Mouse (Mus musculus): ENCODE results near the gene Hnrnpul2. TPM values are rescaled to one million over a fixed set of nuclear protein-coding genes. Genes with fewer than 3 reads are reported as not detected.

The Hnrnpul2 gene
- polyA plus RNA-seq, 1 experiment from 2014 or later: 4.1 TPM

GRCm38 (mm10) chr19:8798947-8799315, 20.9 kb upstream of the Hnrnpul2 start:
- H3K27me3 ChIP-seq (ENCODE audit: insufficient read depth, poor library complexity, severe bottlenecking): no peaks in the 10 kb centered on the region
- DNase-seq (ENCODE audit: low spot score): no peak
- peak overlapping the region; percentile 86; the same call in 1 of the 2 replicates for H3K4me3 ChIP-seq
- peaks cover 34% of the 10 kb centered on the region for H3K4me1 ChIP-seq (replicated peaks)
- peaks cover 34% of the 10 kb centered on the region for H3K36me3 ChIP-seq
- no peaks in the 10 kb centered on the region for H3K9me3 ChIP-seq
- H3K27ac ChIP-seq: peak overlapping the region; percentile 91; the same call in 1 of the 2 replicates

GRCm38 (mm10) chr19:8802130-8802821, 17.5 kb upstream of the Hnrnpul2 start, which contains the start of gene Zbtb3:
Gene Zbtb3, plus strand, starts transcription at chr19:8802555.
- Histone ChIP-seq H3K27me3 (ENCODE audit: insufficient read depth, poor library complexity, severe bottlenecking) (no peaks in the 10 kb centered on the region), H3K4me1 (replicated peaks) (peaks cover 32% of the 10 kb centered on the region), H3K4me3 (peak within 1 kb of the TSS; percentile 69), H3K9me3 (no peaks in the 10 kb centered on the region), H3K36me3 (peaks cover 41% of the 10 kb centered on the region), H3K27ac (peak within 1 kb of the TSS; percentile 94)
- WGBS: under 1% methylated on average over 30 of the region's 30 CpGs
- peak; percentile 96 for DNase-seq (ENCODE audit: low spot score)

DNA sequence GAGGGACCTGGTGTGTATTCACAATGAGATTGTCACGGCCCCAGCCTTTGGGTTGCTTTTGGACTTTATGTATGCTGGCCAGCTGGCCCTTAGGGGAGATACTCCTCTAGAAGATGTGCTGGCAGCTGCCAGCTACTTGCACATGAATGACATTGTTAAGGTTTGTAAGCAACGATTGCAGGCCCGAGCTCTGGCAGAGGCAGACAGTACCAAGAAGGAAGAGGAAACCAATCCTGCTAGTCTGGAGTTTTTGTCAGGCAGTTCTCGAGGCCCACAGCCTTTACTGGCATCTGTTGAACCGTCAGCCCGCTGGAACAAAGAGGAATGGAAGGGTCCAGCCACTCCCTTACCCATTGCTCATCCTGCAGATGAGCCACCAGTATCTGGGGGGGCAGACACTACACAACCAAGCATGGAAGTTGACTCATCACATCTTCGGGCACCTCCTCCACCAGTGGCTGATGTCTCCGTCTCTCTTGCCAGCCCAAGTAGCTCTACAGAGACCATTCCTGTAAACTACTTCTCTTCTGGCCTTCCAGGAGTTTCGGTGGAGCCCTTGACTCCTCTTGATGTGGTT, 16.5 kb upstream of the Hnrnpul2 start:
- no peaks in the 10 kb centered on the region for H3K27me3 ChIP-seq (ENCODE audit: insufficient read depth, poor library complexity, severe bottlenecking)
- peaks cover 52% of the 10 kb centered on the region for H3K36me3 ChIP-seq
- peaks cover 25% of the 10 kb centered on the region for H3K4me1 ChIP-seq (replicated peaks)
- no peak for DNase-seq (ENCODE audit: low spot score)
- H3K4me3 ChIP-seq: peak overlapping the region; percentile 69
- 91% methylated on average over 9 of the region's 9 CpGs for WGBS
- H3K27ac ChIP-seq: peak overlapping the region; percentile 94
- no peaks in the 10 kb centered on the region for H3K9me3 ChIP-seq

GRCm38 (mm10) chr19:8803879-8804660, 15.7 kb upstream of the Hnrnpul2 start:
- no peaks in the 10 kb centered on the region for H3K27me3 ChIP-seq (ENCODE audit: insufficient read depth, poor library complexity, severe bottlenecking)
- DNase-seq (ENCODE audit: low spot score): no peak
- 90% methylated on average over 11 of the region's 11 CpGs for WGBS
- H3K27ac ChIP-seq: no peak overlapping the region
- H3K9me3 ChIP-seq: no peaks in the 10 kb centered on the region
- H3K36me3 ChIP-seq: peaks cover 59% of the 10 kb centered on the region
- peaks cover 19% of the 10 kb centered on the region for H3K4me1 ChIP-seq (replicated peaks)
- 0 out of 2 replicates have a peak overlapping the region, but pooled peaks have one; percentile 69 for H3K4me3 ChIP-seq

- no peak overlapping the region for H3K27ac ChIP-seq
- 91% methylated on average over 5 of the region's 5 CpGs for WGBS
- H3K36me3 ChIP-seq: peaks cover 86% of the 10 kb centered on the region
These were observed 13.0 kb upstream of the Hnrnpul2 start for GRCm38 (mm10) chr19:8806810-8807209.

DNA sequence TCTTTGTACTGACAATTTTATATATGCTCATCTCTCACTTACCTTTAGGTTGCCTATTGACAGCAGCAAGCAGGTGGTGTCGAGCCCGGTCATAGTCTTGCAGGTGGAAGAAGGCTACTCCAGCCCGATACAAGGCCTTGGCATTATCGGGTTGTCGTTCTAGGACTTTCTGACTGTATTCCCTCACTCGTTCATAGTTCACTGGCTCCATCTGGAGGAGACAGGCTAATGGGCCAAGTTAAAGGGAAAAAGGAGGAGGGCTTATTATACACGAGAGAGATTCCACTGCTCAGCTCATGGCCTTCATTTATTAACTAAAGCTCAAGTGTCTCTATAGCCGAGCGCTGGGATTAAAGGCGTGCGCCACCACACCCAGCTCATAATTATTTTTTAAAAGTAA, 4.0 kb upstream of the Hnrnpul2 start:
- 90% methylated on average over 11 of the region's 11 CpGs for WGBS
- no peak for DNase-seq (ENCODE audit: low spot score)
- no peak overlapping the region for H3K27ac ChIP-seq
- no peak overlapping the region for H3K4me3 ChIP-seq
- no peaks in the 10 kb centered on the region for H3K27me3 ChIP-seq (ENCODE audit: insufficient read depth, poor library complexity, severe bottlenecking)
- H3K4me1 ChIP-seq (replicated peaks): peaks cover 27% of the 10 kb centered on the region
- H3K9me3 ChIP-seq: no peaks in the 10 kb centered on the region
- peaks cover 62% of the 10 kb centered on the region for H3K36me3 ChIP-seq

More at GRCm38 (mm10) chr19:8806810-8807209, 13.0 kb upstream of the Hnrnpul2 start:
- no peaks in the 10 kb centered on the region for H3K27me3 ChIP-seq (ENCODE audit: insufficient read depth, poor library complexity, severe bottlenecking)
- no peak overlapping the region for H3K4me3 ChIP-seq
- H3K9me3 ChIP-seq: no peaks in the 10 kb centered on the region
- DNase-seq (ENCODE audit: low spot score): no peak
- H3K4me1 ChIP-seq (replicated peaks): peaks cover 16% of the 10 kb centered on the region

- Histone ChIP-seq H3K4me1 (replicated peaks) (peaks cover 36% of the 10 kb centered on the region), H3K9me3 (no peaks in the 10 kb centered on the region), H3K27ac (no peak overlapping the region), H3K36me3 (peaks cover 55% of the 10 kb centered on the region), H3K27me3 (ENCODE audit: insufficient read depth, poor library complexity, severe bottlenecking) (no peaks in the 10 kb centered on the region), H3K4me3 (peak overlapping the region; percentile 100)
- 83% methylated on average over 3 of the region's 3 CpGs for WGBS
- no peak for DNase-seq (ENCODE audit: low spot score)
These were observed 2.8 kb upstream of the Hnrnpul2 start for GRCm38 (mm10) chr19:8817001-8817400.

- 37% methylated on average over 14 of the region's 14 CpGs for WGBS
- no peak for DNase-seq (ENCODE audit: low spot score)
- peak overlapping the region; percentile 98 for H3K27ac ChIP-seq
- peaks cover 48% of the 10 kb centered on the region for H3K4me1 ChIP-seq (replicated peaks)
- peaks cover 54% of the 10 kb centered on the region for H3K36me3 ChIP-seq
- no peaks in the 10 kb centered on the region for H3K27me3 ChIP-seq (ENCODE audit: insufficient read depth, poor library complexity, severe bottlenecking)
- H3K4me3 ChIP-seq: peak overlapping the region; percentile 100
- H3K9me3 ChIP-seq: no peaks in the 10 kb centered on the region
These were observed 1.5 kb upstream of the Hnrnpul2 start for GRCm38 (mm10) chr19:8818301-8818798.

DNA sequence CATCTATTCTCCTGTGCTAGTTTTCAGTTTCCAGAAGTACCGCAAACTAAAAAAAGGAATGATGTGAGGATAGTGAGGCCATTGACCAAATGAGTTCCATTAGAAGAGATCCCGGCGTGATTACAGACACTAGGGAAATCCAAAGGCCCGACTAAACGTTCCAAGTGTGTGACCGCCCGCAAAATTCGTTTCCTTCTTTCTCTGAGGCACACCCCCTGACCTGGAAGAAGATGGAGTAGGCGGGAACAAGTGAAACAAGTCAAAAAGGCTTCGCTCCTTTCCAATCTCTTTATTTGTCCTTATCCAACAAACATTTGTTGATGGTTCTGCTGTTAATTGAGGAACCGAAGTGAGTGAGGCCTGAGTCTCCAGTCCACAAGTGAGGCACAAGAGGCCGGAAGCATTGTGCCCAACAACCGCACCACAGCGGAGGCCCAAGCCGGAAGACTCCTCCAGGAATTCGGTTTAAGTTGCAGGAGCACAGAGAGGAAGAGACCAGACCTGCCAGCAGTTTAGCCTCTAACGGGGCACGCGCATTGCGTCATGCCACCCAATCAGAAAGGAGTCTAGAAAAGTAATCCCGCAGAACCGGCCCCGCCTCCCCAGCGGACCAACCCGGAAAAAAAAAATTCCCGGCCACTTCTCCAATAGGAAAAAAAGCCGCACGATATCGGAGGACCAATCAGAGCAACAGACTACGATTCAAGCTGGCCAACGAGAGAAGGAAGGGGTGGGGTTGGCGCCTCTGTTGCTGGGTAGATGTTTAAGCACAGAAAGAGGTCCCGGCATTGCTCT, 812 bp upstream of the Hnrnpul2 start, which contains the start of gene Ttc9c:
Ttc9c (minus strand) TSS at position 533 of the 795 bp plus-strand sequence.
- no peaks in the 10 kb centered on the region for H3K27me3 ChIP-seq (ENCODE audit: insufficient read depth, poor library complexity, severe bottlenecking)
- H3K4me3 ChIP-seq: peak within 1 kb of the TSS; percentile 100
- WGBS: under 1% methylated on average over 33 of the region's 33 CpGs
- peak; percentile 97 for DNase-seq (ENCODE audit: low spot score)
- H3K36me3 ChIP-seq: peaks cover 54% of the 10 kb centered on the region
- H3K9me3 ChIP-seq: no peaks in the 10 kb centered on the region
- H3K27ac ChIP-seq: peak within 1 kb of the TSS; percentile 98
- peaks cover 48% of the 10 kb centered on the region for H3K4me1 ChIP-seq (replicated peaks)

DNA sequence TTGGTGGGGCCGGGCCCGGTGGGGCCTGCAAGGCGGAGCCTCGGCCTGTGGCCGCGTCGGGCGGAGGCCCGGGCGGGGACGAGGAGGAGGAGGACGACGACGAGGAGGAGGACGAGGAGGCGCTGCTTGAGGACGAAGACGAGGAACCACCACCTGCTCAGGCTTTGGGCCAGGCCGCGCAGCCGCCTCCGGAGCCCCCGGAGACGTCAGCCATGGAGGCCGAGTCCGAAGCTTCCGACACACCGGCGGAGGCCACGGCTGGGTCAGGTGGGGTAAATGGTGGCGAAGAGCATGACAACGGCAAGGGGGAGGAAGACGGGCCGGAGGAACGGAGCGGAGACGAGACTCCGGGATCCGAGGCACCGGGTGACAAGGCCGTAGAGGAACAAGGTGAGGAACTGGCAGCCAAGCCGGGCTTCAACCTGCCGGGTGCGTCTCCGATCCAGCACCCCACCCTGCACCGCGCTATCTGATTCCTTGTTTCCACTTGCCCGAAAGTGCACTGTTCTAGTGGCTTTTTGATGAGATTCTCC, 680 bp downstream of the Hnrnpul2 start:
- H3K9me3 ChIP-seq: no peaks in the 10 kb centered on the region
- no peaks in the 10 kb centered on the region for H3K27me3 ChIP-seq (ENCODE audit: insufficient read depth, poor library complexity, severe bottlenecking)
- no peak for DNase-seq (ENCODE audit: low spot score)
- peaks cover 48% of the 10 kb centered on the region for H3K4me1 ChIP-seq (replicated peaks)
- H3K27ac ChIP-seq: peak overlapping the region; percentile 98
- H3K36me3 ChIP-seq: peaks cover 54% of the 10 kb centered on the region
- H3K4me3 ChIP-seq: peak overlapping the region; percentile 100
- WGBS: under 1% methylated on average over 48 of the region's 48 CpGs

GRCm38 (mm10) chr19:8821146-8821545, 1.3 kb downstream of the Hnrnpul2 start:
- peaks cover 54% of the 10 kb centered on the region for H3K36me3 ChIP-seq
- H3K27ac ChIP-seq: peak overlapping the region; percentile 98
- H3K9me3 ChIP-seq: no peaks in the 10 kb centered on the region
- H3K4me3 ChIP-seq: peak overlapping the region; percentile 100
- H3K27me3 ChIP-seq (ENCODE audit: insufficient read depth, poor library complexity, severe bottlenecking): no peaks in the 10 kb centered on the region
- peaks cover 43% of the 10 kb centered on the region for H3K4me1 ChIP-seq (replicated peaks)
- DNase-seq (ENCODE audit: low spot score): no peak
- 4% methylated on average over 7 of the region's 7 CpGs for WGBS

GRCm38 (mm10) chr19:8822696-8823095, 2.9 kb downstream of the Hnrnpul2 start:
- H3K27me3 ChIP-seq (ENCODE audit: insufficient read depth, poor library complexity, severe bottlenecking): no peaks in the 10 kb centered on the region
- H3K4me1 ChIP-seq (replicated peaks): peaks cover 29% of the 10 kb centered on the region
- no peak overlapping the region for H3K27ac ChIP-seq
- peak overlapping the region; percentile 100 for H3K4me3 ChIP-seq
- peaks cover 58% of the 10 kb centered on the region for H3K36me3 ChIP-seq
- 76% methylated on average over 8 of the region's 8 CpGs for WGBS
- DNase-seq (ENCODE audit: low spot score): no peak
- no peaks in the 10 kb centered on the region for H3K9me3 ChIP-seq

Data from hindbrain, embryonic 10.5 days (tissue).